Mouse (Mus musculus): ENCODE measurements at regions not wholly inside any gene's neighbourhood (a gene's known extent, or its start where the extent isn't known, plus 50 kb on each side); places are given as distances from the start of the nearest gene placed in this dataset.

GRCm38 (mm10) chr8:79573491-79573890 is 65.9 kb upstream of the Otud4 start:
- TF ChIP-seq CTCF (IDR thresholded peaks at IDR 0.05) = no peak
- 83% methylated on average over 7 of the region's 7 CpGs for WGBS
- Histone ChIP-seq H3K4me1 (ENCODE audit: insufficient read depth, low read length) (no peaks in the 10 kb centered on the region), H3K9me3 (ENCODE audit: low read length) (no peaks in the 10 kb centered on the region), H3K4me3 (ENCODE audit: low read depth, low read length) (no peak overlapping the region), H3K36me3 (ENCODE audit: insufficient read depth, low read length) (no peaks in the 10 kb centered on the region), H3K4me2 (ENCODE audit: low read depth, low read length, poor library complexity, severe bottlenecking) (no peak overlapping the region), H3K27me3 (ENCODE audit: insufficient read depth, low read length) (no peaks in the 10 kb centered on the region), H3K27ac (ENCODE audit: low read depth, low read length) (no peak overlapping the region), H3K9ac (replicated peaks; ENCODE audit: low read length, poor library complexity, severe bottlenecking) (no peak overlapping the region)
- ATAC-seq (ENCODE audit: low FRiP score) (no peak), DNase-seq (ENCODE audit: low spot score) (no peak)

DNA sequence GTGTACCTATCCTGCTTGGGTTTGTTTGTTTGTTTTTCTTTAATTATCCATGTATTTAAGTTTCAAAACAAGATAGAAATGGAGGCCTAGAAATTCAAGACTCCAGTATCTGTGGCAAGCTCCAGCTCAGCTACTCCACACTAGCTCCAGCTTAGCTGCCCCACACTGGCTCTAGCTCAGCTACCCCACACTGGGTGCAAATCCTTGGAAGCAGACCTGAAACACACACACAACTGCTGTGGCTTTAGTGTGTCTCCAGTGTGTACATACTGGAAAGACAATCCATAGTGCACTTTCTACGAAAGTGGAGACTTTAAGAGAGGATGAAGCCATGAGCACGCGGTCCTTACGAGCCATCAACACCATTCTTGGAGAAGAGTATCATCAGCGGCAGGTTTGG is 66.9 kb upstream of the Otud4 start:
- no peak overlapping the region for H3K9ac ChIP-seq (replicated peaks; ENCODE audit: low read length, poor library complexity, severe bottlenecking)
- H3K27me3 ChIP-seq (ENCODE audit: insufficient read depth, low read length) = no peaks in the 10 kb centered on the region
- no peak overlapping the region for H3K4me2 ChIP-seq (ENCODE audit: low read depth, low read length, poor library complexity, severe bottlenecking)
- ATAC-seq (ENCODE audit: low FRiP score) (no peak), DNase-seq (ENCODE audit: low spot score) (no peak)
- no peak overlapping the region for H3K27ac ChIP-seq (ENCODE audit: low read depth, low read length)
- no peak for TF ChIP-seq CTCF (IDR thresholded peaks at IDR 0.05)
- H3K4me3 ChIP-seq (ENCODE audit: low read depth, low read length) = no peak overlapping the region
- H3K9me3 ChIP-seq (ENCODE audit: low read length) = no peaks in the 10 kb centered on the region
- H3K36me3 ChIP-seq (ENCODE audit: insufficient read depth, low read length) = no peaks in the 10 kb centered on the region
- H3K4me1 ChIP-seq (ENCODE audit: insufficient read depth, low read length) = no peaks in the 10 kb centered on the region
- 94% methylated on average over 5 of the region's 5 CpGs for WGBS

DNA sequence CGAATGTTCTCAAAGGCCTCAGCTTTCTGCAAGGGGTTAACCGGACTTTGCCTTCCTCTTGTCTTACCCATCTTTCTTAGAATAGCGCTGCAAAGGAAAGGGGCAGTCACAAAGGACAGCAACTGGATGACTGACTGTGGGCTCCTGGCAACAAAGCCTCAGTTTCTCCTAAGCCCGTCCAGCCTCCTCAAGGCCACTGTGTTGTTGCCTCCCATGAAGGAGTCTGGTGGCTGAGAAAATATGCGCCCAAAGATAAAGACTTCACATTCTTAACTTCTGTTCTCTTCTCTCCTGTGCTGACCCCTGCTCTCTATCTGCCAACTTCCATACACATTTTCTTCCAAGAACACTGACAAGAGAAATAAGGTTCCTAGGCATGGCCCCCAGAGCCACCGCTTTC is 76.3 kb upstream of the Otud4 start:
- no peak overlapping the region for H3K4me3 ChIP-seq (ENCODE audit: low read depth, low read length)
- no peaks in the 10 kb centered on the region for H3K27me3 ChIP-seq (ENCODE audit: insufficient read depth, low read length)
- H3K36me3 ChIP-seq (ENCODE audit: insufficient read depth, low read length) = no peaks in the 10 kb centered on the region
- TF ChIP-seq CTCF (IDR thresholded peaks at IDR 0.05) = no peak
- no peaks in the 10 kb centered on the region for H3K4me1 ChIP-seq (ENCODE audit: insufficient read depth, low read length)
- no peak overlapping the region for H3K4me2 ChIP-seq (ENCODE audit: low read depth, low read length, poor library complexity, severe bottlenecking)
- 79% methylated on average over 6 of the region's 6 CpGs for WGBS
- no peak overlapping the region for H3K9ac ChIP-seq (replicated peaks; ENCODE audit: low read length, poor library complexity, severe bottlenecking)
- DNase-seq (ENCODE audit: low spot score) (no peak), ATAC-seq (ENCODE audit: low FRiP score) (no peak)
- no peak overlapping the region for H3K27ac ChIP-seq (ENCODE audit: low read depth, low read length)
- no peaks in the 10 kb centered on the region for H3K9me3 ChIP-seq (ENCODE audit: low read length)

DNA sequence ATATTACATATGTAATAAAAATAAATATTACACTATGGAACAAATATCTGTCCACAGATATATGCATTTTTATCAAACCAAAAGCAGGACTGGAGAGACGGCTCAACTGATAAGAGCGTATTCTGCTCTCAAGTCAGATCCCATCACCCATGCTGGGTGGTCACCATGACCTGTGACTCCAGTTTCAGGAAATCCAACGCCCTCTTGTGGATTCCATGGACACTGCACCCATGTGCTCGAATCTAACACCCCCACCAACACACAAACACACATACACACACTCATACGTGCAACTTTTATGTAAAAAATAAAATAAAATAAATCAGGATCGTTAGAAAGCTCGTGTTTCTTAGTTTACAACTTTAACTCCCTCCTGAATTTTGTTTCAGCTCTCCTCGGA is 76.7 kb upstream of the Otud4 start:
- H3K4me2 ChIP-seq (ENCODE audit: low read depth, low read length, poor library complexity, severe bottlenecking) = no peak overlapping the region
- TF ChIP-seq CTCF (IDR thresholded peaks at IDR 0.05) = peak; percentile 32
- DNase-seq (ENCODE audit: low spot score) (peak; percentile 19), ATAC-seq (ENCODE audit: low FRiP score) (no peak)
- no peaks in the 10 kb centered on the region for H3K9me3 ChIP-seq (ENCODE audit: low read length)
- H3K27me3 ChIP-seq (ENCODE audit: insufficient read depth, low read length) = no peaks in the 10 kb centered on the region
- H3K4me1 ChIP-seq (ENCODE audit: insufficient read depth, low read length) = no peaks in the 10 kb centered on the region
- WGBS = 82% methylated on average over 8 of the region's 8 CpGs
- no peaks in the 10 kb centered on the region for H3K36me3 ChIP-seq (ENCODE audit: insufficient read depth, low read length)
- no peak overlapping the region for H3K27ac ChIP-seq (ENCODE audit: low read depth, low read length)
- H3K4me3 ChIP-seq (ENCODE audit: low read depth, low read length) = no peak overlapping the region
- H3K9ac ChIP-seq (replicated peaks; ENCODE audit: low read length, poor library complexity, severe bottlenecking) = no peak overlapping the region

GRCm38 (mm10) chr8:79562071-79562581 is 77.3 kb upstream of the Otud4 start:
- ATAC-seq (ENCODE audit: low FRiP score) (peak; percentile 23; the same call in 1 of the 2 replicates), DNase-seq (ENCODE audit: low spot score) (peak; percentile 41)
- H3K27me3 ChIP-seq (ENCODE audit: insufficient read depth, low read length) = no peaks in the 10 kb centered on the region
- H3K9me3 ChIP-seq (ENCODE audit: low read length) = no peaks in the 10 kb centered on the region
- no peak overlapping the region for H3K4me2 ChIP-seq (ENCODE audit: low read depth, low read length, poor library complexity, severe bottlenecking)
- no peaks in the 10 kb centered on the region for H3K36me3 ChIP-seq (ENCODE audit: insufficient read depth, low read length)
- H3K27ac ChIP-seq (ENCODE audit: low read depth, low read length) = no peak overlapping the region
- no peak for TF ChIP-seq CTCF (IDR thresholded peaks at IDR 0.05)
- H3K4me1 ChIP-seq (ENCODE audit: insufficient read depth, low read length) = no peaks in the 10 kb centered on the region
- no peak overlapping the region for H3K9ac ChIP-seq (replicated peaks; ENCODE audit: low read length, poor library complexity, severe bottlenecking)
- no peak overlapping the region for H3K4me3 ChIP-seq (ENCODE audit: low read depth, low read length)
- WGBS = 64% methylated on average over 11 of the region's 11 CpGs

DNA sequence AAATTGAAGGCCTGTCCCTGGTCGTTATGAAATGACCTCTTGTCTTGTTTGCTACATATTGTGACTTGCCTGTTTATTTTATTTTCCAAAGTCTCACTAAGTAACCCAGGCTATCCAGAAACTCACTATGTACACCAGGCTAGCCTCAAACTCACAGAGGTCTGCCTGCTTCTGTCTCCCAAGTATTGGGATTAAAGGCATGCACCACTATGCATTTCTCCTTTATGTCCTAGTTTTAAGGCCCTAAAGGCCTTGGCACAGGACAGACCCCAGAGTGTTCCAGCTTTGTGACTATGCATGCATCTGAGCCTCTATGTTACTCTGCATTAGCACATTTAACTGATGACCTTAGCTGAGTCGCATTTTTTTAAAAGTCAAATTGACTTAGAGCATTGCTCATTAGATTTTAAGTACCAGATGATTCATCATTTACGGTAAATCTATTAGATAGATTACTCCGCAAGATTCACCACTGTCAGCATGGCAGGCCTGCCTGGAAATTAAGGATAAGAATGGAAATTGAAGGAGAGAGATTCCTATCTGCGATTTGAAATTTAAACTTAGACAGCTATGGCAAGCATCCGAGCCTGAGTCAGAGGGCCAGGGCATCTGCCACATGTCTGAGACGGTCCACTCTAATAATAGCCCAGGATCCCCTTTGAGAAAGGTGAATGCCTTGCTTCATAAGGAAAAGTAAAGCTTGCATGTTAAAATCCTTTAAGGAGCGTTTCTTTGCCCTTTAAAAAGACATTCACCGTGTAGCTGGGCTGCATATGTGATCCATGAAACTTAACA is 78.0 kb upstream of the Otud4 start:
- no peak for TF ChIP-seq CTCF (IDR thresholded peaks at IDR 0.05)
- Histone ChIP-seq H3K4me1 (ENCODE audit: insufficient read depth, low read length) (no peaks in the 10 kb centered on the region), H3K9ac (replicated peaks; ENCODE audit: low read length, poor library complexity, severe bottlenecking) (no peak overlapping the region), H3K4me2 (ENCODE audit: low read depth, low read length, poor library complexity, severe bottlenecking) (no peak overlapping the region), H3K27ac (ENCODE audit: low read depth, low read length) (no peak overlapping the region), H3K27me3 (ENCODE audit: insufficient read depth, low read length) (no peaks in the 10 kb centered on the region), H3K4me3 (ENCODE audit: low read depth, low read length) (no peak overlapping the region), H3K36me3 (ENCODE audit: insufficient read depth, low read length) (no peaks in the 10 kb centered on the region), H3K9me3 (ENCODE audit: low read length) (no peaks in the 10 kb centered on the region)
- no peak for DNase-seq (ENCODE audit: low spot score)
- 64% methylated on average over 9 of the region's 9 CpGs for WGBS
- no peak for ATAC-seq (ENCODE audit: low FRiP score)

Measured in midbrain, postnatal 0 days (tissue).